Mouse (Mus musculus) forebrain, embryonic 12.5 days (tissue): ENCODE results near the gene Nck1. TPM values are rescaled to one million over a fixed set of nuclear protein-coding genes. Genes with fewer than 3 reads are reported as not detected.

Source experiments
- ATAC-seq: fragments of 200-750 bp; cut with Nextera tagmentation; 2 replicates; pipeline ENCODE4 v1.8.0; 2017; ENCODE audit warnings: moderate TSS enrichment; ENCODE audit not compliant: low FRiP score
- H3K27ac ChIP-seq: fragments of 300-500 bp; sonication (generic); 2 replicates; pipeline ENCODE4 v1.5.1; 2016; ENCODE audit warnings: mild to moderate bottlenecking
- H3K27me3 ChIP-seq: fragments of 300-500 bp; sonication (generic); 2 replicates; pipeline ENCODE4 v1.6.1; 2016; ENCODE audit warnings: mild to moderate bottlenecking
- H3K36me3 ChIP-seq: fragments of 300-500 bp; sonication (generic); replicated peaks from 2 replicates; pipeline ENCODE4 v1.6.1; 2016; ENCODE audit warnings: mild to moderate bottlenecking
- H3K4me1 ChIP-seq: fragments of 300-500 bp; sonication (generic); 2 replicates; pipeline ENCODE4 v1.6.1; 2016
- H3K4me2 ChIP-seq: fragments of 300-500 bp; sonication (generic); 2 replicates; pipeline ENCODE4 v1.6.1; 2016; ENCODE audit warnings: mild to moderate bottlenecking, moderate library complexity
- H3K4me3 ChIP-seq: fragments of 300-500 bp; sonication (generic); replicated peaks from 2 replicates; pipeline ENCODE4 v1.5.1; 2016; ENCODE audit warnings: mild to moderate bottlenecking
- H3K9ac ChIP-seq: fragments of 300-500 bp; sonication (generic); 2 replicates; pipeline ENCODE4 v1.6.1; 2016; ENCODE audit warnings: mild to moderate bottlenecking
- H3K9me3 ChIP-seq: fragments of 300-500 bp; sonication (generic); 2 replicates; pipeline ENCODE4 v1.6.1; 2016
- WGBS: fragments of 180-500 bp; shearing (Covaris S2); methylation state at CpG from one replicate; pipeline ENCODE4 v1.1.7; 2016; 5-methylcytosine and 5-hydroxymethylcytosine counted together
- polyA plus RNA-seq: library from polyadenylated mRNA; unstranded; fragments of >200 nt; fragmentation: Nextera tagmentation; extraction: Ambion mirVana; gene quantifications from 2 replicates; pipeline ENCODE4 v1.2.1, GENCODE M21; 2016

Gene Nck1
- polyA plus RNA-seq, 1 experiment from 2014 or later = 63.6 TPM

- H3K27ac ChIP-seq = no peak overlapping the region
- WGBS = 13% methylated on average over 32 of the region's 32 CpGs
- peaks cover 8% of the 10 kb centered on the region; the same call in 1 of the 2 replicates for H3K27me3 ChIP-seq
- peak overlapping the region; percentile 72 for H3K4me3 ChIP-seq
- peak; percentile 47; the same call in 1 of the 2 replicates for ATAC-seq
- H3K4me2 ChIP-seq = peak overlapping the region; percentile 86
- peak overlapping the region; percentile 80 for H3K9ac ChIP-seq
- H3K4me1 ChIP-seq = peaks cover 10% of the 10 kb centered on the region
- H3K36me3 ChIP-seq = no peaks in the 10 kb centered on the region
- no peaks in the 10 kb centered on the region for H3K9me3 ChIP-seq
These were observed 24.1 kb upstream of the Nck1 start for GRCm38 (mm10) chr9:100569798-100570625.

- WGBS = 86% methylated on average over 10 of the region's 10 CpGs
- Histone ChIP-seq H3K4me2 (no peak overlapping the region), H3K36me3 (no peaks in the 10 kb centered on the region), H3K4me1 (no peaks in the 10 kb centered on the region), H3K4me3 (no peak overlapping the region), H3K27me3 (no peaks in the 10 kb centered on the region), H3K9ac (no peak overlapping the region), H3K27ac (no peak overlapping the region), H3K9me3 (no peaks in the 10 kb centered on the region)
- no peak for ATAC-seq
These were observed 14.4 kb upstream of the Nck1 start for GRCm38 (mm10) chr9:100560251-100560890.

DNA sequence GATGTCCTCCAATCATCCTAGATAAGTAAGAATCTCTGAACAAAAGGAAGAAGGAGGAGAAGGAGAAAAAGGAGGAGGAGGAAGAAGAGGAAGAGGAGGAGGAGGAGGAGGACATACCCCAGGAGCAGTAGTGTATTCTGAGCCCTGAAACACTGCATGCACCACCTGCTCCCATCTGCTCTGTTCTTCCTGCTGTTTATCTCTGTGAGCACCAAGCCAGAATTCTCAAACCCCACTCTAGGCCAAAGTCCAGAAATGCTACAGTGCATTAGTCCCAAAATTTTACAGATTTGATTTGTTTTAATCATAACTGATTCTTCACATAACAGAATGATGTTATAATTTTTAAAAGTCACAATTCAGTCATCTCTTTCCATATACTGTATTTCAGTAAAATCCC is 13.1 kb upstream of the Nck1 start:
- no peaks in the 10 kb centered on the region for H3K4me1 ChIP-seq
- no peaks in the 10 kb centered on the region for H3K9me3 ChIP-seq
- H3K27ac ChIP-seq = no peak overlapping the region
- H3K36me3 ChIP-seq = no peaks in the 10 kb centered on the region
- no peaks in the 10 kb centered on the region for H3K27me3 ChIP-seq
- no peak overlapping the region for H3K4me3 ChIP-seq
- ATAC-seq = no peak
- no peak overlapping the region for H3K9ac ChIP-seq
- H3K4me2 ChIP-seq = no peak overlapping the region

- Histone ChIP-seq H3K36me3 (0 out of 2 replicates have a peak, but pooled peaks cover 2% of the 10 kb centered on the region), H3K27me3 (no peaks in the 10 kb centered on the region), H3K4me1 (no peaks in the 10 kb centered on the region), H3K4me3 (no peak overlapping the region), H3K9ac (no peak overlapping the region), H3K4me2 (no peak overlapping the region), H3K27ac (no peak overlapping the region), H3K9me3 (no peaks in the 10 kb centered on the region)
- no peak for ATAC-seq
- WGBS = 75% methylated on average over 4 of the region's 4 CpGs
These were observed 12.2 kb upstream of the Nck1 start for GRCm38 (mm10) chr9:100558023-100558573.

GRCm38 (mm10) chr9:100555686-100556085 is 9.8 kb upstream of the Nck1 start:
- ATAC-seq = no peak
- 78% methylated on average over 5 of the region's 5 CpGs for WGBS

GRCm38 (mm10) chr9:100548313-100548712 is 2.4 kb upstream of the Nck1 start:
- H3K4me3 ChIP-seq = no peak overlapping the region
- 88% methylated on average over 2 of the region's 2 CpGs for WGBS
- H3K27me3 ChIP-seq = no peaks in the 10 kb centered on the region
- peaks cover 14% of the 10 kb centered on the region for H3K9me3 ChIP-seq
- peaks cover 21% of the 10 kb centered on the region; the same call in 1 of the 2 replicates for H3K36me3 ChIP-seq
- H3K4me1 ChIP-seq = peaks cover 23% of the 10 kb centered on the region
- no peak for ATAC-seq
- no peak overlapping the region for H3K9ac ChIP-seq
- H3K4me2 ChIP-seq = no peak overlapping the region
- no peak overlapping the region for H3K27ac ChIP-seq

More at GRCm38 (mm10) chr9:100555686-100556085, 9.8 kb upstream of the Nck1 start:
- Histone ChIP-seq H3K4me1 (no peaks in the 10 kb centered on the region), H3K27ac (no peak overlapping the region), H3K9ac (no peak overlapping the region), H3K9me3 (no peaks in the 10 kb centered on the region), H3K4me3 (no peak overlapping the region), H3K27me3 (no peaks in the 10 kb centered on the region), H3K36me3 (peaks cover 13% of the 10 kb centered on the region; the same call in 1 of the 2 replicates), H3K4me2 (no peak overlapping the region)

DNA sequence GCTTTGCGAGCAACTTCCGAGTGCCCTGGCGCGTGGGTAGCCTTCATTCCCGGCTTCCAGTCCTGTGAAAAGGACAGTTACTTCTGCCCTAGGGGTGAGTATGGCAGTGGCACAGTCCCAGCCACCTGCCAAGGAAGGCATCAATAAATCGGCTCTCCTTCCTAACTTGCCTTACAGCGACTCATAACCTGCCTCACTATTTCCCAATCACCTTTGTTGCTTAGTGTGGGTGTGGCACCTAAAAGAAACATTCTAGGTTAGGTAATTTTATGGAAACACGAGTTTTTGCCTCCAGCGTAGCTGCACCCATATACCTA is 618 bp upstream of the Nck1 start:
- WGBS = 13% methylated on average over 9 of the region's 9 CpGs
- ATAC-seq = 0 out of 2 replicates have a peak, but pooled peaks have one; percentile 24
- H3K27me3 ChIP-seq = no peaks in the 10 kb centered on the region

DNA sequence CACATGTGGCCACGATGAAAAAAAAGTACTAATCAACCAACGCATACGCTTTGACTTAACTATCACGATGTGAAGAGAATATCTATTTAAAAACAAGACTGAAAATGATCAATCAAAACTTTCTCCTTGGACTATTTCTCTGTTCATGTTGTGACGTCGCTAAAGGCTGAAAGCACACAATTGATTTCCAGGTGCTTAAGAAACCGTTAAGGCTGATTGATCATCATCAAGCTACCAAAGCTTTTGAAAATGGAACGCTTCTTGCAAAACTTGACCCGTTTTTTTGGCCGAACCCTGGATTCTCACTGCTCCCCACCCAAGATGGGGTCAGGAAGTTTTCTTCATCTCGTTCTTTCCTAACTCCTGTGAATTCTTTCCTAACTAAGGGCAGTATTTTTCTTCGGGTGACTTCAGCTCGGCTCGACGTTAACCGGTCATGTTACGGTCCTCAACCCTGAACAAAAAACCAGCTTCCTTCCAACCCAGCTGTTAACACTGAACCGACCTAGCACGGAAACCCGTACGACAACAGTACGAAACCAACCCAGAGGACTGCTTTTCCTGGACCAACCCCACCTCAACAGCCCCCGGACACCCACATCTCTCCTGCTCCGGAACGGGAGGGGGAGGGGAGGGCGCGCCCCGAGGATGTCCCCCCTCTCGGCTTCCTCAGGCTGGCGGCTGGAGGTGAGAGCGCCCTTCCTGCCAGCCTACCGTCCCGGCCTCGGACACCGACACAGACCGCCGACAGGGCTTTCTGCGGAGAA is 803 bp downstream of the Nck1 start:
- H3K36me3 ChIP-seq = peaks cover 9% of the 10 kb centered on the region; the same call in 1 of the 2 replicates
- H3K4me1 ChIP-seq = peaks cover 24% of the 10 kb centered on the region
- H3K27me3 ChIP-seq = no peaks in the 10 kb centered on the region
- peak overlapping the region; percentile 93 for H3K9ac ChIP-seq
- H3K9me3 ChIP-seq = peaks cover 14% of the 10 kb centered on the region
- H3K27ac ChIP-seq = peak overlapping the region; percentile 90
- H3K4me3 ChIP-seq = peak overlapping the region; percentile 96
- peak overlapping the region; percentile 72 for H3K4me2 ChIP-seq
- WGBS = under 1% methylated on average over 37 of the region's 38 CpGs
- ATAC-seq = peak; percentile 52; the same call in 1 of the 2 replicates

More for the DNA sequence above, 618 bp upstream of the Nck1 start:
- H3K9me3 ChIP-seq = peaks cover 14% of the 10 kb centered on the region
- H3K4me3 ChIP-seq = peak overlapping the region; percentile 96
- peak overlapping the region; percentile 93 for H3K9ac ChIP-seq
- H3K36me3 ChIP-seq = peaks cover 12% of the 10 kb centered on the region; the same call in 1 of the 2 replicates
- H3K27ac ChIP-seq = peak overlapping the region; percentile 90
- H3K4me2 ChIP-seq = peak overlapping the region; percentile 72
- peaks cover 24% of the 10 kb centered on the region for H3K4me1 ChIP-seq

DNA sequence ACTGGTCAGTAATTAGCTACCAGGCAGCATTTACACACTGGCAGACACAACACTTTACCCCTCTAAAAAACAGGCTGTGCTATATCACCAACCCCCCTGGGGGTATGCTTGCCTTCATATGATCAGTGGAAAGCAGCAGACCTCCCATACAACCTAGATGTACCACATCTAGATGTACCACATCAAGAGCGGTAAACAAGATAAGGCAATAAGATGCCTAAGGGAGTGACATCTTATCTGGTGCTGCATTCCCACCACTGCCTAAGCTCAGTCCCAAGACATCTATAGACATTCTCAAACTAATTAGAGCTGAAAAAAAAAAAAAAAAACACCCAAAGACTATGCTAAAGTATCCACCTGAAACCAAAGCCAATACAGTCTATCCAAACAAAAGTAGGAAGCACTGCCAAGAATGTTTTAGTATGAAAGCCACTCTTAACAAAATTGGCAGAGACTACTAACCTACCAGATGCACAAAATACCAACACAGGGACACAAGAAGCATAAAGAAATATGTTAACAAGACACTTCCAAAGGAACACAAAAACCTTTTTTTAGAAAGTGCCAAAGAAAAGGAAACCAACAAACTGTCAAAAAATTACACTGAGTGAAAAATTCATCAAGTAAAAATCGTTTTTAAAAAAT is 10.2 kb downstream of the Nck1 start:
- Histone ChIP-seq H3K27ac (no peak overlapping the region), H3K4me2 (no peak overlapping the region), H3K27me3 (no peaks in the 10 kb centered on the region), H3K4me1 (no peaks in the 10 kb centered on the region), H3K4me3 (no peak overlapping the region), H3K36me3 (no peaks in the 10 kb centered on the region), H3K9ac (no peak overlapping the region), H3K9me3 (no peaks in the 10 kb centered on the region)
- WGBS = 99% methylated on average over 2 of the region's 2 CpGs
- no peak for ATAC-seq

DNA sequence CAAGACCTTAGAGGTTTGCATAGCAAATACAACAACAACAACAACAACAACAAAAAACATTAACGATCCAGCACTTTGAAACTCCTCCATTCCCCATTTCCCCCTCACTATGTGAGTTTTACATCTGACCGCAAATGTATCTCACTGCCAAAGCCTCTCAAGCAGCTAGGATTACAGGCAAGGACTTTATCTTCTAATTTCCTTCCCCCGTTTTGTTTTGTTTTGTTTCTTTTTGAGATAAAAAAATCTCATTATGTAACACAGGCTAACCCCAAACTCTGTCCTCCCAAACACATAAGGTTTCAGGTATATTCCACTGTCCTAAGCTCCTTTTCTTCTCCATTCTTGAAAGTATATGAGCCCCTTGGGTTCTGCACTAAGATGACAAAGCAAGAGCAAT is 11.2 kb downstream of the Nck1 start:
- no peak overlapping the region for H3K27ac ChIP-seq
- no peaks in the 10 kb centered on the region for H3K36me3 ChIP-seq
- H3K4me1 ChIP-seq = no peaks in the 10 kb centered on the region
- H3K9ac ChIP-seq = no peak overlapping the region
- 94% methylated on average over 3 of the region's 3 CpGs for WGBS
- no peak overlapping the region for H3K4me2 ChIP-seq
- no peak overlapping the region for H3K4me3 ChIP-seq
- H3K27me3 ChIP-seq = no peaks in the 10 kb centered on the region
- ATAC-seq = no peak
- H3K9me3 ChIP-seq = no peaks in the 10 kb centered on the region

- H3K36me3 ChIP-seq = no peaks in the 10 kb centered on the region
- WGBS = 90% methylated on average over 3 of the region's 3 CpGs
- H3K9me3 ChIP-seq = 0 out of 2 replicates have a peak, but pooled peaks cover 5% of the 10 kb centered on the region
- no peak overlapping the region for H3K9ac ChIP-seq
- H3K27me3 ChIP-seq = no peaks in the 10 kb centered on the region
- H3K4me3 ChIP-seq = no peak overlapping the region
- no peak overlapping the region for H3K4me2 ChIP-seq
- H3K27ac ChIP-seq = no peak overlapping the region
- no peak for ATAC-seq
- no peaks in the 10 kb centered on the region for H3K4me1 ChIP-seq
These were observed 13.0 kb downstream of the Nck1 start for GRCm38 (mm10) chr9:100532847-100533505.
